Mouse (Mus musculus) limb, embryonic 11.5 days (tissue): ENCODE measurements around the gene Tmem129. TPM values are rescaled to one million over a fixed set of nuclear protein-coding genes. Genes with fewer than 3 reads are reported as not detected.

Experiments used
- ATAC-seq: fragments of 200-750 bp; cut with Nextera tagmentation; 2 replicates; pipeline ENCODE4 v1.8.0; 2017; ENCODE audit warnings: low read depth; ENCODE audit not compliant: insufficient number of reproducible peaks, low FRiP score, low TSS enrichment
- DNase-seq: peaks from one replicate; pipeline ENCODE4 v3.0.0-alpha.2; 2015; ENCODE audit warnings: low spot score
- H3K27ac ChIP-seq: fragments of 300-500 bp; sonication (generic); replicated peaks from 2 replicates; pipeline ENCODE4 v1.5.1; 2014; ENCODE audit warnings: low read depth, mild to moderate bottlenecking, low read length
- H3K27me3 ChIP-seq: fragments of 300-500 bp; sonication (generic); 2 replicates; pipeline ENCODE4 v1.6.1; 2014; ENCODE audit warnings: mild to moderate bottlenecking, low read length, mixed read lengths; ENCODE audit not compliant: control insufficient read depth, insufficient read depth
- H3K36me3 ChIP-seq: fragments of 300-500 bp; sonication (generic); 2 replicates; pipeline ENCODE4 v1.6.1; 2014; ENCODE audit warnings: mild to moderate bottlenecking, low read length, moderate library complexity, mixed read lengths; ENCODE audit not compliant: control insufficient read depth, insufficient read depth
- H3K4me1 ChIP-seq: fragments of 300-500 bp; sonication (generic); 2 replicates; pipeline ENCODE4 v1.6.1; 2014; ENCODE audit warnings: low read length, mixed read lengths; ENCODE audit not compliant: control insufficient read depth, insufficient read depth
- H3K4me2 ChIP-seq: fragments of 300-500 bp; sonication (generic); 2 replicates; pipeline ENCODE4 v1.6.1; 2014; ENCODE audit warnings: low read depth, mild to moderate bottlenecking, moderate library complexity; ENCODE audit not compliant: severe bottlenecking
- H3K4me3 ChIP-seq: fragments of 300-500 bp; sonication (generic); 2 replicates; pipeline ENCODE4 v1.5.1; 2014; ENCODE audit warnings: low read depth, low read length
- H3K9ac ChIP-seq: fragments of 300-500 bp; sonication (generic); 2 replicates; pipeline ENCODE4 v1.6.1; 2014; ENCODE audit warnings: mild to moderate bottlenecking, low read length
- H3K9me3 ChIP-seq: fragments of 300-500 bp; sonication (generic); 2 replicates; pipeline ENCODE4 v1.6.1; 2016; ENCODE audit warnings: low read length; ENCODE audit not compliant: control insufficient read depth
- WGBS: fragments of 180-500 bp; shearing (Covaris S2); extraction: QIAGEN DNeasy Blood & Tissue Kit; methylation state at CpG from one replicate; pipeline ENCODE4 v1.1.7; 2014; 5-methylcytosine and 5-hydroxymethylcytosine counted together
- polyA plus RNA-seq: library from polyadenylated mRNA; unstranded; fragments of >200 nt; fragmentation: Nextera tagmentation; extraction: Ambion mirVana; gene quantifications from 2 replicates; pipeline ENCODE4 v1.2.1, GENCODE M21; 2014

Tmem129 gene
- polyA plus RNA-seq: 41.7 and 43.4 TPM in 2 replicates

DNA sequence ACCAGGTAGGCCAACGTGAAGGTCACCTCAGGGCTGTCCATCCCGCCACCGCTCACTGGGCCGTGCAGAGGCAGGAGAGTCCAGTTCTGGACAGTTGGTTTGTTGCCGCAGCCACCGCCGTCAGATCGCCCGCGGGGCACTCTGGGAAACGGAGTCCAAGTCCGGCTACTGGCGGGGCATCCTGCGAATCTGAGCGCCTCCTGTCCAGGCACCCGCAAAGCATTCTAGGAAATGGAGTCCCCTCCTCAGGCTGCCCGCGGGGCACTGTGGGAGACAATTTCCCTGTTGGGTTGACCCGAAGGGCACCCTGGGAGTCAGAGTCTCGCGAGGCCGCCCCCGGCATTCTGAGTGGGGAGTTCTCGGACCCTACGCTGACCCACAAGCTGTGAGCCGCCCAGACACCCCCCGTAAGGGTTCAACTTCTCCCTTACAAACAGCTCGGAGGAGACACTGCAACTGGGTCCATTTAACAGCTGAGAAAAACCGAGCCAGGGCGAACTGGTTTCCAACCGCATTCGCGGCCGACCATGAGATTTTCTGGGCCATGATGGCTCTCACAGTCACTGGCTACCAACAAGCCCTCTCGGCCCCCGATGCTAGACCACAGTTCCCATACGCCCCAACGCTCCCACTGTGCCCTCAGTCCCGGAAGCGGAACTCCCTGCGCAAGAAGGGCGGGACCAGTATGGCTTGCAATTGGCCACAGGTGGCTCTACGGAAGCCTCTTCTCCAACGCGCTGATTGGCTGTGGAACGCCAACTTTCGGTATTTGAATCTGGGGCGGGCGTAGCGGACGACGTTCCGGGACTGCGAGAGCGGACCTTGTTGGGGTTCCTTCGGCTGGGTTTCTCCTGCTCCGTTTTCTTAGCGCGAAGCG, at the start of gene Tmem129, which contains the start of gene Tacc3:
Gene Tmem129 (minus strand): TSS at position 630 of the 877 bp plus-strand sequence.
Gene Tacc3 (plus strand): TSS at position 342 of the 877 bp plus-strand sequence.
- Histone ChIP-seq H3K9me3 (no peaks in the 10 kb centered on the region), H3K36me3 (peaks cover 11% of the 10 kb centered on the region), H3K9ac (peak within 1 kb of the TSS; percentile 87), H3K27me3 (no peaks in the 10 kb centered on the region), H3K4me1 (peaks cover 9% of the 10 kb centered on the region), H3K27ac (peak within 1 kb of the TSS; percentile 86), H3K4me2 (peak within 1 kb of the TSS; percentile 95), H3K4me3 (peak within 1 kb of the TSS; percentile 92)
- ATAC-seq (peak; percentile 96), DNase-seq (peak; percentile 98)
- whole genome bisulfite sequencing: under 1% methylated on average over 60 of the region's 60 CpGs

DNA sequence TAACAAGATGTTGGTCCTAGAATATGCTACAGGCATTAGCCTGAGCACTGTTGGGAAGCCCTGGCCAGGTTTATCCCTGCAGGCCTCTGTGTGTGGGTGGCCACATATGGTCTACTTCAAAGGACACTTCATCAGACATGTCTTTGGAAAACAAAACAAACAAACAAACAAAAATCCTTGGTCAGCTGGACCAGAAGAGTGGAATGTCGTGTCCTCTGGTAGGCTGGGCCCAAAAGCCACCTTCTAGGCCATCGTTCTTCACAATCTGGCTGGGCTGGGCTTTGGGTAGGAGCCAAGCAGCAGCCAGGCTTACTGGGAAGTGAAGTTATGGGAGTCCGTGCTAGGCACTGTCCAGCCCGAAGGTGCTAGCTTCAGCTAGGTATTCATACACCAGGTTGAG, 48.9 kb upstream of the Tmem129 start:
- DNase-seq (no peak), ATAC-seq (no peak)
- H3K4me3 ChIP-seq: no peak overlapping the region
- H3K4me2 ChIP-seq: no peak overlapping the region
- H3K9ac ChIP-seq: no peak overlapping the region
- H3K36me3 ChIP-seq: no peaks in the 10 kb centered on the region
- H3K9me3 ChIP-seq: no peaks in the 10 kb centered on the region
- H3K27me3 ChIP-seq: no peaks in the 10 kb centered on the region
- WGBS: 64% methylated on average over 4 of the region's 4 CpGs
- peaks cover 11% of the 10 kb centered on the region; the same call in 1 of the 2 replicates for H3K4me1 ChIP-seq
- no peak overlapping the region for H3K27ac ChIP-seq

DNA sequence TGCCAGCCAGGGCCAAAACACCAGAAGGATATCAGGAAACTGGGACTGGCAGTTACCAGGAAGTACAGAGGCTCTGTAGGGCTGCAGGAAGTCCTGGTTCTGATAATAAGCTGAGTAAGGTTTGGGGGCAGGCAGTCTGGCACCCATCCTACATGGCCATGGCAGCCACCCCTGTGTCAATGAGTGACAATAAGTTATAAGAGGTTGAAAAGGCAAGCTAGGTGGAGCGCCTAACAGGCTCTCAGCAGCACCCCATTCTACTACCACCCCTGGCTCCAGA, 48.1 kb upstream of the Tmem129 start:
- H3K4me2 ChIP-seq: no peak overlapping the region
- H3K9me3 ChIP-seq: no peaks in the 10 kb centered on the region
- no peak for ATAC-seq
- no peaks in the 10 kb centered on the region for H3K27me3 ChIP-seq
- no peak for DNase-seq
- H3K4me3 ChIP-seq: no peak overlapping the region
- no peak overlapping the region for H3K27ac ChIP-seq
- no peaks in the 10 kb centered on the region for H3K36me3 ChIP-seq
- peaks cover 11% of the 10 kb centered on the region; the same call in 1 of the 2 replicates for H3K4me1 ChIP-seq
- WGBS: 96% methylated on average over 1 of the region's 1 CpGs
- no peak overlapping the region for H3K9ac ChIP-seq

DNA sequence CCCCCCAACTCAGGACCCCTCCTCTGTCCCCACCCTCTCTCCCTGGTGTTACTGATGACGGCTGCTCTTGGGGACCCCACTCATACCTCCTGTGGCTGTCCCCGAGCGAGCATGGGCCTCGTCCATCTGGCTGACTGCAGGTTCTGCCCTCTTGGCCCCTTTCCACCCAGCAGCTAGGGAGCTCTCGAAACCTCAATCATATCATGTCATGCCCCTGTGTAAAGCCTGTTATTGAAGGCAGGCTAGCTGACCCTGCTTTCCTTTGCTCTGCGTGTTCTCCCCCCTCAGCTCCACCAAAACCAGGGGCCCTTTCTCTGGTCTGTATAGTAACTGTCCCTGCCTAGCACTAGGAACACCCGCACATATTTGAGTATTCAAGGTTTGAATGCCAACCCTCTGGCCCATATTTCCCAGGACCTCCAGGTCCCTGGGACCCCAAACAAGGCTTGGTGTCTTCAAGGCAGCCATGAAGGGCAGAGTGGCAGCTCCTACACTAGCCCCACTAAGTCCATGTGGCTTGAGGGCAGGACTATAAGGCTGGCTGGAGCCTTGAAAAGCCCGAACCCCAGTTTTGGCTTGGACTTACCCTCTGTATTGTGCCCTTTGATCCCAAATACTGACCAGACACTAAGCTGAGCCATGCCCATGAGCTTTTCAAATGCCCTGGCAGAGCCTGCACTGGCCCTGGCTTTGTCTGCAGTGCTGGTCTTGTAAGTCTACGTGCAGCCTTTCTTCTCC, 47.6 kb upstream of the Tmem129 start:
- Histone ChIP-seq H3K9ac (peak overlapping the region; percentile 19; the same call in 1 of the 2 replicates), H3K36me3 (no peaks in the 10 kb centered on the region), H3K9me3 (no peaks in the 10 kb centered on the region), H3K4me3 (no peak overlapping the region), H3K4me2 (peak overlapping the region; percentile 12; the same call in 1 of the 2 replicates), H3K4me1 (peaks cover 11% of the 10 kb centered on the region; the same call in 1 of the 2 replicates), H3K27me3 (no peaks in the 10 kb centered on the region), H3K27ac (no peak overlapping the region; the same call in 1 of the 2 replicates)
- no peak for ATAC-seq
- 43% methylated on average over 9 of the region's 9 CpGs for WGBS
- DNase-seq: no peak

DNA sequence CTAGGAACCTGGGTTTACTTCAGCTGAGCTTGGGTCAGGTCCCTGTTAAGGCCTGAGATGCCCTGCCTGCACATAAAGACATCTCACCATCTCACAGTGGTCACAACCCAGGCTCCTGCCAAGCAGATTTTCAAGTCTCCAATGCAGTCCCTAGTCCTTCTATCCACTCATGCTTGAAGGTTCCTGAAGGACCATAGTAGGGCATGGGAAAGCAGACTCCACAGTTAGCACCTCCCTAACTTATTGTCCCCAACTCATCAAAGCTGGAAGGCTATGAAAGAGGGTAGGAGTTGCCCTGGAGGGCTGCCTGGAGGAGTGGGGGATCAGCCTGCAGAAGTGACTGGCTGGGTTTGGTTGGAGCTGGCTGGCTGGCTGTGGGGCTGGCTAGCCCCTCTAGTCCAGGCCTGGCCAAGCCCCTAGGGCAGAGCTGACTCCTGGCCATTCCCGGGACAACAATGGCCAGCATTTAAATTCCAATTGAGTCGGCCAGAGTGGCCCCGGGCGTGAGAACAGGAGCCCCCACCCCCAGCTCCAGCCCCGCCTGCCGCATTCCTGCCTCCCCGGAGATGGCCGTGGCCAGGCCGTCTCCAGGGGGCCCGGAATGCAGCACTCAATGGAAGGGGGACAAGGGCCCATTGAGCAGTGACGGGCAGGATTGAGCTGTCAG, 46.9 kb upstream of the Tmem129 start:
- no peaks in the 10 kb centered on the region for H3K27me3 ChIP-seq
- ATAC-seq: no peak
- H3K27ac ChIP-seq: no peak overlapping the region; the same call in 1 of the 2 replicates
- peak overlapping the region; percentile 19; the same call in 1 of the 2 replicates for H3K9ac ChIP-seq
- peak overlapping the region; percentile 12; the same call in 1 of the 2 replicates for H3K4me2 ChIP-seq
- H3K36me3 ChIP-seq: no peaks in the 10 kb centered on the region
- 3% methylated on average over 11 of the region's 11 CpGs for WGBS
- H3K4me3 ChIP-seq: no peak overlapping the region
- peaks cover 16% of the 10 kb centered on the region for H3K4me1 ChIP-seq
- H3K9me3 ChIP-seq: no peaks in the 10 kb centered on the region
- no peak for DNase-seq

DNA sequence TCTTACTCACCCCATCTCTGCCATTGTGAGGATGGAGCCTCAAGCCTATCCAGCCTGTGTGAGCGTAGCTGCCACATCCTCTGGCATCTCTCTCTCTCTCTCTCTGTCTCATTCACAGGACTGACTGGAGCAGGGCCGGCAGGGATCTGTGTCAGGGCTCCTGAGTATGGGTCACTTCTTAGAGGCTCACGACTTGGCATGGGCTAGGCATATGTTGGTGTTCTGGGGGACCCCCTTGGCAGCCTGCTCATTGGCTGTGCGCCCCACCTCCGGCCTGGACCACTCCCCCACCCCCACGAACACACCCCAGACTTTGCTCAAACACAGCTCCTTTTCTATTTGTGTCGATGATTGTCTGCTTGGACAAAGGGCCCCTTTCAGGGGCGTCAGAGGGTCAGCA, 45.8 kb upstream of the Tmem129 start:
- no peaks in the 10 kb centered on the region for H3K27me3 ChIP-seq
- H3K9ac ChIP-seq: no peak overlapping the region
- H3K36me3 ChIP-seq: no peaks in the 10 kb centered on the region
- H3K9me3 ChIP-seq: no peaks in the 10 kb centered on the region
- ATAC-seq (no peak), DNase-seq (no peak)
- H3K4me1 ChIP-seq: peaks cover 23% of the 10 kb centered on the region
- no peak overlapping the region for H3K4me2 ChIP-seq
- no peak overlapping the region for H3K27ac ChIP-seq
- no peak overlapping the region for H3K4me3 ChIP-seq
- WGBS: 75% methylated on average over 8 of the region's 8 CpGs

DNA sequence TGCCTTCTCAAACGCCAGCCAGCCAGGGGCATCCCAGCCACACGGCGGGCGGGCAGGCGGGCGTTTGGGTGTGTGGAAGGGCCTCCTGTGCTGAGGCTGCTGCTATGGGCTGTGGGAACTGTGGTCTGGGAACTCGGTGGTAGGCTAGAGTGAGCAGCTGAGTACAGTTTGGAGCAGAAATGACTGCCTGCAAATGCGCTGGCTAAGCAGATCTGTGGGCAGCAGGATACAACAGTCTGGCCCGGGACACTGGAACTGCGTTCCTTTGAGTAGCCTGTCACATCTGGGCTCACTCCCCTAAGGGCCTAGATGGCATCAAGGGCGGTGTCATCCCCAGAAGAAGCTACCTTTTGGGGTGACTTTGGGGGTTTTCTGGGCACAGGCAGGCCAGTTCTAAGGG, 43.6 kb upstream of the Tmem129 start:
- Histone ChIP-seq H3K4me1 (peaks cover 38% of the 10 kb centered on the region), H3K9ac (no peak overlapping the region), H3K36me3 (no peaks in the 10 kb centered on the region), H3K9me3 (no peaks in the 10 kb centered on the region), H3K4me2 (no peak overlapping the region), H3K4me3 (no peak overlapping the region), H3K27me3 (no peaks in the 10 kb centered on the region), H3K27ac (no peak overlapping the region)
- 83% methylated on average over 11 of the region's 11 CpGs for WGBS
- DNase-seq: no peak
- ATAC-seq: no peak

DNA sequence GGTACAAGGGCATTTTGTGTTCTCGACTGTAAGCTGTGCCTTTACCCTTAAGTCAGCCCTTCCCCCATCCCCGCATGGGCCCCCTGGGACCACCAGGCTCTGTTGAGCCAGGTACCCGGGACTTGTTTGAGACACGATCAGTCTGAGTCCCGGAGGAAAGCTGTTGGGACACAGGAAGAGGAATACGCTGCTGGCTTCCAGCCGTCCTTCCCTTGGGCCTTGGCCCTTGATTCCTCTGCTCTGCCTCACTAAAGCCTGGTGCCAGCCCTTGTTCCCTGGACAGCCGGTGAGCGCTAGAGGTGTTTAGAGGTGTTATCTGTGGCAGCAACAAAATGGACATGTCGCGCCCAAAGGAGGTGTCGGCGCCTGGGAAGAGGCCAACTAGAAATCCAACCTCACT, 41.8 kb upstream of the Tmem129 start:
- peaks cover 45% of the 10 kb centered on the region for H3K4me1 ChIP-seq
- H3K9me3 ChIP-seq: no peaks in the 10 kb centered on the region
- no peak for ATAC-seq
- H3K36me3 ChIP-seq: no peaks in the 10 kb centered on the region
- DNase-seq: no peak
- no peak overlapping the region for H3K4me3 ChIP-seq
- no peak overlapping the region for H3K9ac ChIP-seq
- H3K4me2 ChIP-seq: no peak overlapping the region
- peaks cover 7% of the 10 kb centered on the region; the same call in 1 of the 2 replicates for H3K27me3 ChIP-seq
- H3K27ac ChIP-seq: no peak overlapping the region
- 31% methylated on average over 13 of the region's 13 CpGs for WGBS
